Mouse (Mus musculus) kidney, postnatal 0 days (tissue): ENCODE measurements around the gene Gimap3. TPM values are rescaled to one million over a fixed set of nuclear protein-coding genes. Genes with fewer than 3 reads are reported as not detected.

Experiments used
- ATAC-seq: fragments of 200-750 bp; cut with Nextera tagmentation; replicated peaks from 2 replicates; pipeline ENCODE4 v1.8.0; 2017; ENCODE audit warnings: low read depth, moderate number of reproducible peaks, moderate TSS enrichment, moderate library complexity; ENCODE audit not compliant: low FRiP score
- DNase-seq: peaks from one replicate; pipeline ENCODE4 v3.0.0-alpha.2; 2016; ENCODE audit warnings: low spot score
- H3K27ac ChIP-seq: fragments of 300-500 bp; sonication (generic); 2 replicates; pipeline ENCODE4 v1.5.1; 2014; ENCODE audit warnings: mild to moderate bottlenecking
- H3K27me3 ChIP-seq: fragments of 300-500 bp; sonication (generic); 2 replicates; pipeline ENCODE4 v1.6.1; 2014; ENCODE audit warnings: low read length, mixed read lengths; ENCODE audit not compliant: insufficient read depth
- H3K36me3 ChIP-seq: fragments of 300-500 bp; sonication (generic); 2 replicates; pipeline ENCODE4 v1.6.1; 2014; ENCODE audit warnings: low read length, mixed read lengths; ENCODE audit not compliant: insufficient read depth
- H3K4me1 ChIP-seq: fragments of 300-500 bp; sonication (generic); replicated peaks from 2 replicates; pipeline ENCODE4 v1.6.1; 2014; ENCODE audit warnings: antibody characterized with exemption, low read length, mixed read lengths; ENCODE audit not compliant: insufficient read depth
- H3K4me2 ChIP-seq: fragments of 300-500 bp; sonication (generic); 2 replicates; pipeline ENCODE4 v1.6.1; 2014; ENCODE audit warnings: mild to moderate bottlenecking, low read length, moderate library complexity, mixed read lengths
- H3K4me3 ChIP-seq: fragments of 300-500 bp; sonication (generic); replicated peaks from 2 replicates; pipeline ENCODE4 v1.5.1; 2014; ENCODE audit warnings: low read depth, low read length
- H3K9ac ChIP-seq: fragments of 300-500 bp; sonication (generic); 2 replicates; pipeline ENCODE4 v1.6.1; 2014; ENCODE audit warnings: low read depth, low read length
- H3K9me3 ChIP-seq: fragments of 300-500 bp; sonication (generic); replicated peaks from 2 replicates; pipeline ENCODE4 v1.6.1; 2016; ENCODE audit warnings: low read length, inconsistent platforms, mixed read lengths
- CTCF ChIP-seq: IDR thresholded peaks from 2 replicates; pipeline ENCODE4 v1.5.1; 2016; ENCODE audit warnings: antibody characterized with exemption, low read depth, mild to moderate bottlenecking, moderate library complexity
- WGBS: fragments of 180-500 bp; shearing (Covaris S2); extraction: QIAGEN DNeasy Blood & Tissue Kit; methylation state at CpG from one replicate; pipeline ENCODE4 v1.1.7; 2014; 5-methylcytosine and 5-hydroxymethylcytosine counted together
- polyA plus RNA-seq: library from polyadenylated mRNA; unstranded; fragments of >200 nt; fragmentation: Nextera tagmentation; extraction: Ambion mirVana; gene quantifications from 2 replicates; pipeline ENCODE4 v1.2.1, GENCODE M21; 2015

Gene Gimap3
- polyA plus RNA-seq, 1 experiment from 2014 or later = 0.17 TPM

DNA sequence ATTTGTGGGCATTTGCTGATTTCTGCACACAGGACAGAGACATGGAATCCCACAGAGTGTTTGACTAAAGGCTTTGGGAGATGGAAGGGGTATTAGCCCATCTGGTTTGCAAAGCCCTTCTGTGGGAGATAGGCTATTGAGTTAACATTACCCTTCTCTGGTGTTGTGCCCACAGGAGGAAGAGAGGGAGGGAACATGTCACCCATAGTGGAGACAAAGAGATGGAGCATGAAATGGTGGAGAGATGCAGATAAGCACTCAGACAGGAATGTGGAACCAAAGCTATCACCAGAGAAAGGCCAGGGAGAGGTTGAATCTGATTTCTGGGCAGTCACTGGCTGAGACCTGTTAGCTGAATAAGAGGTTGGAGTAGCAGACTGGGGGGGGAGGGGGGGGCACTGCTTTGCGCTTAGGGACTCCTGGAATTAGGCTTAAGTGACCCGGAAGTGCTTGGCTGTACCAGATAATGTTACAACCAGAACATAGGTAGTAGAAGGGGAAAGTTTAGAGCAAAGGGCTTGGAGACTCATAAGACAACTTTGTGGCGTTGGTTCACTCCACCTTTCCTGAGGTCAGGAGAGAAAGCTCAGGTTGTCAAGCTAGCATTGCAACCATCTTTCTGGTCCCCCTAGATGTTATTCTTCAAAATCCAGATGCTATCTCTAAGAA is 30.0 kb downstream of the Gimap3 start:
- H3K27me3 ChIP-seq = no peaks in the 10 kb centered on the region
- no peak overlapping the region for H3K9ac ChIP-seq
- 64% methylated on average over 3 of the region's 3 CpGs for WGBS
- H3K4me2 ChIP-seq = peak overlapping the region; percentile 41
- TF ChIP-seq CTCF = no peak
- no peaks in the 10 kb centered on the region for H3K9me3 ChIP-seq
- peak overlapping the region; percentile 70 for H3K27ac ChIP-seq
- peaks cover 4% of the 10 kb centered on the region; the same call in 1 of the 2 replicates for H3K4me1 ChIP-seq
- no peak overlapping the region for H3K4me3 ChIP-seq
- ATAC-seq (no peak), DNase-seq (no peak)
- no peaks in the 10 kb centered on the region for H3K36me3 ChIP-seq

- 84% methylated on average over 3 of the region's 3 CpGs for WGBS
- Histone ChIP-seq H3K27me3 (no peaks in the 10 kb centered on the region), H3K27ac (peak overlapping the region; percentile 6; the same call in 1 of the 2 replicates), H3K4me2 (peak overlapping the region; percentile 41), H3K4me1 (peaks cover 4% of the 10 kb centered on the region; the same call in 1 of the 2 replicates), H3K4me3 (peak overlapping the region; percentile 8; the same call in 1 of the 2 replicates), H3K36me3 (no peaks in the 10 kb centered on the region), H3K9ac (no peak overlapping the region), H3K9me3 (no peaks in the 10 kb centered on the region)
- DNase-seq = no peak
- no peak for TF ChIP-seq CTCF
- no peak for ATAC-seq
Measured at GRCm38 (mm10) chr6:48739780-48740055, 30.9 kb downstream of the Gimap3 start.

GRCm38 (mm10) chr6:48738961-48739779 is 31.5 kb downstream of the Gimap3 start, which contains the start of gene Gimap1:
TSS of gene Gimap1 (plus strand) at chr6:48739054.
- Histone ChIP-seq H3K4me1 (peaks cover 4% of the 10 kb centered on the region; the same call in 1 of the 2 replicates), H3K9ac (0 out of 2 replicates have a peak within 1 kb of the TSS, but pooled peaks have one; percentile 10), H3K4me3 (peak within 1 kb of the TSS; percentile 8), H3K27me3 (no peaks in the 10 kb centered on the region), H3K4me2 (peak within 1 kb of the TSS; percentile 41), H3K27ac (peak within 1 kb of the TSS; percentile 43), H3K9me3 (no peaks in the 10 kb centered on the region), H3K36me3 (no peaks in the 10 kb centered on the region)
- TF ChIP-seq CTCF = no peak
- DNase-seq (peak; percentile 21), ATAC-seq (no peak)
- WGBS = 71% methylated on average over 15 of the region's 15 CpGs

- DNase-seq = no peak
Measured at GRCm38 (mm10) chr6:48737688-48738087, 33.0 kb downstream of the Gimap3 start.

DNA sequence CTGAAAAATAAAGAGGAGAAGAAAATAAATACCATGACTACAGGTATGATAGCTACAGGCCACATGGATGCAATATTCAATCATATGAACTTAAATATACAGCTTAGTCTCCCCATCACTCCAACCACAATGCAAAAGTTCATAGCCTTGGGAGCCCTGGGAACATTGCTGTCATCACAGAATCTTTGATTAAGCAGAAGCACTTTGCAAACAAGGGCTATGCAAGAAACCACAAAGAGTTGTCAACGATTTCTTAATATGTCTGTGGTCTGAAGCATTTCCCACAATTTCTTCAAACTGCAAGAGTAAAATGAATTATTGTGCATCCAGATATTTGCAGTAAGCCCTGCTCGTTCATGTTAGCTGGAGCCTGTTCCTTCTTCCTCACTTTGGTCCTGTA is 33.6 kb downstream of the Gimap3 start:
- no peak for DNase-seq
- H3K27ac ChIP-seq = no peak overlapping the region
- H3K4me2 ChIP-seq = no peak overlapping the region
- WGBS = 83% methylated on average over 2 of the region's 2 CpGs
- no peak for TF ChIP-seq CTCF
- H3K9ac ChIP-seq = no peak overlapping the region
- no peak for ATAC-seq
- H3K4me1 ChIP-seq = no peaks in the 10 kb centered on the region; the same call in 1 of the 2 replicates
- no peaks in the 10 kb centered on the region for H3K9me3 ChIP-seq
- no peaks in the 10 kb centered on the region for H3K36me3 ChIP-seq
- no peaks in the 10 kb centered on the region for H3K27me3 ChIP-seq
- H3K4me3 ChIP-seq = no peak overlapping the region

More at GRCm38 (mm10) chr6:48737688-48738087, 33.0 kb downstream of the Gimap3 start:
- no peak overlapping the region for H3K9ac ChIP-seq
- H3K9me3 ChIP-seq = no peaks in the 10 kb centered on the region
- H3K4me1 ChIP-seq = no peaks in the 10 kb centered on the region; the same call in 1 of the 2 replicates
- H3K4me2 ChIP-seq = no peak overlapping the region
- H3K27me3 ChIP-seq = no peaks in the 10 kb centered on the region
- H3K4me3 ChIP-seq = no peak overlapping the region
- ATAC-seq = no peak
- TF ChIP-seq CTCF = no peak
- H3K27ac ChIP-seq = no peak overlapping the region
- H3K36me3 ChIP-seq = no peaks in the 10 kb centered on the region
- 94% methylated on average over 5 of the region's 5 CpGs for WGBS

DNA sequence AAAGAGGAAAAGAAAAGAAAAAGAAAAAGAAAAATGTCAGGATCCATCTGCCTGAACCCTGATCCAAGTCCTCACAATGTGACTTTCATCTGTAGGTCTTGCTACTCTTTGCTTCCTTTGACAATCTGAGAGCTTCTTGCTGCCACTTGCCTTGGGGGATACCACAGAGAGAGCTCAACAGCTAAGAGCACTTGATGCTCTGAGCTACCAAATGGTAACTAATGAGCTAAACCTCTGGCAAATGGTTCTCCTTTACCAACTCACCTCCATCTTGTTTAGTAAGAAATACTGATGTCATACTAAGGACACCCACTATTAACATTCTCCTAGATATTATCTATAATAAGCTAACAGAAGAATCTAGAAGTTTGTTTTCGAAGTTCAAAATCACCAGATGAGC is 37.0 kb downstream of the Gimap3 start:
- ATAC-seq (no peak), DNase-seq (no peak)
- Histone ChIP-seq H3K9ac (no peak overlapping the region), H3K4me1 (no peaks in the 10 kb centered on the region), H3K4me2 (no peak overlapping the region), H3K27ac (no peak overlapping the region), H3K27me3 (no peaks in the 10 kb centered on the region), H3K36me3 (no peaks in the 10 kb centered on the region), H3K4me3 (no peak overlapping the region), H3K9me3 (no peaks in the 10 kb centered on the region)
- TF ChIP-seq CTCF = no peak
- WGBS = 94% methylated on average over 1 of the region's 1 CpGs
